Mouse (Mus musculus) cerebellum, postnatal 14 days (tissue): ENCODE measurements around the gene Selp.

Experiments used
- DNase-seq, 2 experiments: peaks; one replicate each; pipeline ENCODE4 v3.0.0; 2021; ENCODE audit warnings: mixed read lengths in 2 of 2

Gene Selp

GRCm38 (mm10) chr1:164184142-164184870 lies 69.2 kb downstream of the Selp start:
- peak; percentile 78 to 84 for DNase-seq

DNA sequence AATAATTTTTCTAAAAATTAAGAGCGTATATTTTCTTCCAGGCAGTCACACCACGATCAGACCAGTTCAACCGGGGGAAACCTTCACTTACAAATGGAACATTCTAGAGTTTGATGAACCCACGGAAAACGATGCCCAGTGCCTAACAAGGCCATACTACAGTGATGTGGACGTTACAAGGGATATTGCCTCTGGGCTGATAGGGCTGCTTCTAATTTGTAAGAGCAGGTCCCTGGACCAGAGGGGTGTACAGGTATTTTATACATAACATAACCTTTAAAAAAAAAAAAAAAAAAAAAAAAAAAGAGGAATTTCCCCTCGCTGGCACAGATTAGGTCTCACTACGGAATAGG lies 69.8 kb downstream of the Selp start:
- DNase-seq, result no peak

- DNase-seq, result peak in 1 of 2 experiments; percentile 7
Measured at GRCm38 (mm10) chr1:164185316-164185715, 70.3 kb downstream of the Selp start.

GRCm38 (mm10) chr1:164187002-164187560 lies 72.0 kb downstream of the Selp start:
- no peak for DNase-seq

- no peak for DNase-seq
Measured at GRCm38 (mm10) chr1:164199551-164199950, 84.5 kb downstream of the Selp start.
